Mouse (Mus musculus) testis, adult 2 months (tissue): ENCODE results near the gene Tspan2. TPM values are rescaled to one million over a fixed set of nuclear protein-coding genes. Genes with fewer than 3 reads are reported as not detected.

Source experiments
- H3K27ac ChIP-seq: fragments of 200-500 bp; 2 replicates; pipeline ENCODE4 v1.5.1; 2012; ENCODE audit warnings: low read depth, low read length; ENCODE audit not compliant: control insufficient read depth, insufficient read depth
- H3K27me3 ChIP-seq: fragments of 200-500 bp; 2 replicates; pipeline ENCODE4 v1.6.1; 2012; ENCODE audit warnings: mild to moderate bottlenecking, low read length, moderate library complexity; ENCODE audit not compliant: control insufficient read depth, insufficient read depth
- H3K36me3 ChIP-seq: fragments of 200-500 bp; 2 replicates; pipeline ENCODE4 v1.6.1; 2012; ENCODE audit warnings: mild to moderate bottlenecking, low read length; ENCODE audit not compliant: control insufficient read depth, insufficient read depth
- H3K4me1 ChIP-seq: fragments of 200-500 bp; 2 replicates; pipeline ENCODE4 v1.6.1; 2012; ENCODE audit warnings: low read length; ENCODE audit not compliant: control insufficient read depth, insufficient read depth
- H3K4me3 ChIP-seq: fragments of 200-500 bp; 2 replicates; pipeline ENCODE4 v1.5.1; 2012; ENCODE audit warnings: low read depth, mild to moderate bottlenecking, low read length, moderate library complexity, mixed read lengths; ENCODE audit not compliant: control insufficient read depth
- CTCF ChIP-seq: fragments of 200-500 bp; IDR thresholded peaks from 2 replicates; pipeline ENCODE4 v1.5.1; 2012; ENCODE audit warnings: low read depth, mild to moderate bottlenecking, inconsistent platforms, low read length, moderate library complexity; ENCODE audit not compliant: control insufficient read depth, insufficient read depth, insufficient replicate concordance
- POLR2A ChIP-seq: fragments of 200-500 bp; IDR thresholded peaks from 2 replicates; pipeline ENCODE4 v1.6.1; 2012; ENCODE audit warnings: low read depth, mild to moderate bottlenecking, inconsistent platforms, low read length, moderate library complexity; ENCODE audit not compliant: control insufficient read depth
- polyA plus RNA-seq: library from polyadenylated mRNA; depleted of rRNA; stranded (reverse); fragments of >200 nt; gene quantifications from 2 replicates; pipeline ENCODE4 v1.2.3, GENCODE M21; 2012

Gene Tspan2
- polyA plus RNA-seq, 1 experiment: 0.98 TPM

DNA sequence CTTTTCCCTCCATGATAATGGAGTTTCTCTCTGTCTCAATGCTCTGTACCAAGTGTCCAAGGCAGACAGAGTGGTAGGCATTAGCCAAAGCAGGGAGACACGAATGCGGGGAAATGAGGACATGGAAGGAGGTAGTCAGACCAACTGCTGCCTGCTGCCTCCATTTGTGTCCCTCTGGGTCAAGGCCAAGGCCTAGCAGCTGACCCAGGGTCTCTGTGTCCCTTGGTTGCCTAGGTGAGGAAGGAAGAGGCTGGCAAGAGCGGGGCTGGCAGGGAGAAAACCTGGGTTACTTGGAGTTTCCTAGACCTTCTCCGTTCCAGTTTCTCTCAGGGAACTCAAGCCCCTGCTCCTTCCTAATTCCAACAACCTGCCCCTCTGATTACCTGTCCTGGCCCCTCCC, 17.7 kb downstream of the Tspan2 start:
- no peak overlapping the region for H3K27ac ChIP-seq

DNA sequence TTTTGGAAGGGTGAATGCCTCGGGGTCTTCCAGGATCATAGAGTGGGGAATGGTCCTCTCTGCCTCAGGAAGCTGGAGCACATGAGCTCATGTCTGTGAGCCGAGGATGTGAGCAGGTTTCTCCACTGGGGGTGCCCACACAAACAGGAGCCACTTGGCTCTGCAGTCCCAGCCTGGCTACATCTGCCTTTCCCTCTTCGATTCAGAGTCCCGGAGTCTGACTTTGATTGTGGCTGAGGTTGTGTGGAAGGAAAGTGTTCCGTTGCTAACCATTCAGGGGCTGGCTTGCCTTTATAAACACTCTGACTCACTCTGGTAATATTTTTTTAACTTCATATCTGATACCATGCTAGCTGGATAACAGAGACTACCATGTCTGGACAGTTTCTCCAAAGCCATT, 18.1 kb downstream of the Tspan2 start:
- TF ChIP-seq POLR2A (no peak), CTCF (no peak)

More for the DNA sequence above, 17.7 kb downstream of the Tspan2 start:
- TF ChIP-seq CTCF: no peak
- TF ChIP-seq POLR2A: no peak
- H3K4me1 ChIP-seq: no peaks in the 10 kb centered on the region
- H3K36me3 ChIP-seq: no peaks in the 10 kb centered on the region
- no peaks in the 10 kb centered on the region for H3K27me3 ChIP-seq
- no peak overlapping the region for H3K4me3 ChIP-seq

DNA sequence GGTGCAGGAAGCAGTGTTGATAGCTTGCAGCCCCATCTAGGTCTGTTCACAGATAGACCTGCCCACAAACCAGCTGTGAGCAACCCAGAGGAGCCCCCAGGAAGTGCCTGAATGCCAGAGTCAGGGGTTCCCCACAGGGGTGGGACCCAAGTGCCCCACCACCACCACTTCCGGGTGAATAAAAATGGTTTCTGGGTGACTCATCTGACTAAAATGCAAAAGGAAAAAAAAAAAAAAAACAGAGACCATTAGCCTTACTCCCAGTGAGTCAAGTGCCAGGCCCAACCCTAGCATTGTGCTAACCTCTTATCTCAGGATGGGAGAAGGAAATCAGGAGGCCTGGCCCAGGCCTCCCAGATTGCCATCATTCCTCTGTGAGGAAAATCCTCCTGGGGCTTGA, 21.5 kb downstream of the Tspan2 start:
- TF ChIP-seq CTCF (no peak), POLR2A (no peak)
- Histone ChIP-seq H3K4me3 (no peak overlapping the region), H3K4me1 (no peaks in the 10 kb centered on the region), H3K27ac (no peak overlapping the region), H3K36me3 (no peaks in the 10 kb centered on the region), H3K27me3 (no peaks in the 10 kb centered on the region)

More for the DNA sequence above, 18.1 kb downstream of the Tspan2 start:
- Histone ChIP-seq H3K36me3 (no peaks in the 10 kb centered on the region), H3K27me3 (no peaks in the 10 kb centered on the region), H3K27ac (no peak overlapping the region), H3K4me1 (no peaks in the 10 kb centered on the region), H3K4me3 (no peak overlapping the region)

DNA sequence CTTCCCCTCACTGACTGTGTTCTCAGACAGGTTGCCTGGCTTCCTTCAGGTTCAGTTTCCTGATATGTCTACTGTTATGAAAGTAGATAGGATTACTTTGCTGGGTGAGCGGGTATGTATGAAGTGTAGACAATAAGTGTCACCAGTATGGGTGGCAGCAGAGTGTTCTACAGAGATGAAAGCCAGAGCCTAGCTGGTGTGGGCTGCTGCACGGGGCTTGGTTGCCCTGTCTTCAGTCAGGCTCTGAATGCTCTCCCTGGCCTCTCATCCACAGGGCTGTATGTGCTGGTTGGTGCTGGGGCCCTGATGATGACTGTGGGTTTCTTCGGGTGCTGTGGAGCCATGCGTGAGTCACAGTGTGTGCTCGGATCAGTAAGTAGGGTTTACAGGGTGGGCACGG, 22.7 kb downstream of the Tspan2 start:
- Histone ChIP-seq H3K27ac (no peak overlapping the region), H3K4me1 (no peaks in the 10 kb centered on the region)
- no peak for TF ChIP-seq CTCF
- TF ChIP-seq POLR2A: no peak

DNA sequence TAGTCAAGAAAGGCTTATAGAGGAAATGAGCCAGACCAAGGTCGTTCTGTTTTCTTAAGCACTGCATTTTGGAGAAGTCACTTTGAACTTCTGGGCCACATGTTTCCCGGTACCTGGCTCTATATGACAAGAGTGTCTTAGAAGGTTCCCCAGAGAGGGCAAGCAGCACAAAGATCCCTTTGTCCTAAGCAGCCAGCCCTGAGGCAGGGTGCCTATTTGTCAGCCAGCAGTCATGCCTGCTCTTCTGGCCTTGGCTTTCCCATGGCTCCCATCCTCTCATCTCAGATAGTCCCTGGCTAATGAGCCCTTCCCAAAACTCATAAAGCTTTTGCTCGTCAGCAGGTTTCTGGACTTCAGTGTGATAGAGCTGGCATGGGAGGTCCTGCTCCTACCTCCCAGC, 25.9 kb downstream of the Tspan2 start:
- Histone ChIP-seq H3K4me3 (no peak overlapping the region), H3K27ac (no peak overlapping the region), H3K36me3 (no peaks in the 10 kb centered on the region), H3K27me3 (no peaks in the 10 kb centered on the region), H3K4me1 (no peaks in the 10 kb centered on the region)
- TF ChIP-seq CTCF: no peak
- TF ChIP-seq POLR2A: no peak

More for the DNA sequence above, 22.7 kb downstream of the Tspan2 start:
- Histone ChIP-seq H3K36me3 (no peaks in the 10 kb centered on the region), H3K4me3 (no peak overlapping the region), H3K27me3 (no peaks in the 10 kb centered on the region)

DNA sequence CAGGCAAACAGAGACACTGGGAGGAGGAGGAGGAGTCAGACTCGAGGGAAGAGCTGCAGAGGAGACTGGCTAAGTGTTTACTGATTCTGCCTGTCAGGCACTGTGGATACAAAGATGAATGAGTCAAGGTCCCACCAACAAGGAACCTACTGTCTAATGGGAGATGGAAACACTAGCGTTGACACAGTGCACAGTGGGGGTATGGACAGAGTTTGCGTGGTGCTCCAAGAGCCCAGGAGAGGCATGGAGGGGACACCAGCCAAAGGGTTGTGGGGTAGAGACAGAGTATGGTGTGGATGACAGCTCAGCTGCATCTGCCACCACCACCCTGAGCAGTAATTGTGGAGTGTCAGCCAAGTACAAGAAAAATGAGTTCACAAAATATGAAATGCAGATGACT, 28.1 kb downstream of the Tspan2 start:
- Histone ChIP-seq H3K36me3 (no peaks in the 10 kb centered on the region), H3K27me3 (no peaks in the 10 kb centered on the region), H3K4me3 (no peak overlapping the region), H3K4me1 (no peaks in the 10 kb centered on the region), H3K27ac (no peak overlapping the region)
- no peak for TF ChIP-seq POLR2A
- no peak for TF ChIP-seq CTCF

DNA sequence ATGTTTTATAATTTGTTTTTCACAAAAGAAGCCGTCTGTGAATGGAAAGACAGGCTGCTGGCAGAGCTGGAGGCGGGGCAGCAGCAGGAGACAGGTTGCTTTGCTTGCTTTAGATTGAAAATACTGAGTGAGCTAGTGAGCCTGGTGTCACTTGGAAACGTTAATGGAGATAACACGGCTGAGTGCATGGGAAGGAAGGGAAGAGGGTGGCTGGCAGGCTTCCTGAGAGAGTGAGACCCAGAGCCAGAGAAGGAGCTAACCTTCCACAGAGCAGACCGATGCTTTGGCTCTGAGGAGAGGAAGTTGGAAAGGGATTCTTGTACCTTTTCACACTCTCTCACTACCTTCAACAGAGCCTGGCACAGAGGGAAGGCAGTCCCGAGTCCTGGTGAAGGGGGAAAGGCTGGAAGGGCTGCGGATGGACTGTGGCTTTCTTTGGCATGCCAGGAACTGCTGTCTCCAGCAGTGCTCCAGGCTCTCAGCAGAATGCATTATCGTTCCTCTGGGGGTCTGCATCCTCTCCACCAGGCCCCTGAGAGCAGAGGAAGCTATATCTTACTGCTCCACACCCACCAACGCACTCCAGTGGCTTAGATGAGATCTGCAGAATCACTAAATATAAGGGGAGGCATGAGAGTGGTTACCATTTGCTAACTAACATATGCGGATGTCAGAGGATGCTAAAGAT, 29.5 kb downstream of the Tspan2 start:
- no peaks in the 10 kb centered on the region for H3K36me3 ChIP-seq
- TF ChIP-seq POLR2A (no peak), CTCF (no peak)
- no peaks in the 10 kb centered on the region for H3K27me3 ChIP-seq
- H3K4me3 ChIP-seq: no peak overlapping the region
- H3K4me1 ChIP-seq: no peaks in the 10 kb centered on the region
- no peak overlapping the region for H3K27ac ChIP-seq

DNA sequence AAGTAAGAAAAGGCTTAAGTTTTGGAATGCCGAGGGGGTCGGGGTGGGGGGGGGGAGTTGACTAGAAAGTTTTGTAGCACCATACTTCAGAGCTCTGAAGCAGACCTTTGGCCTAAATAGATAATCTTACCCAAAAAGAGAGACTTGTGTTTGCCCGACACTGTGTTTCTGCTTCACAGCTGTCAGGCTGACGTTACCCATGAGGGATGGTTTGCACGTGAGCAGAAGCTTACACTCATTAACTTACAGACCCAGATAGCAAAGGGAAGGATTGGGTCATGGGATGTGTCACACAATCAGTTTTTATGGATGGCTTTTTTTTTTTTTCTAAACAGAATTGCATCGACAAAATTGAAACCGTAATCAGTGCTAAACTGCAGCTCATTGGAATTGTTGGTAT, 30.5 kb downstream of the Tspan2 start:
- H3K36me3 ChIP-seq: no peaks in the 10 kb centered on the region
- H3K4me1 ChIP-seq: no peaks in the 10 kb centered on the region
- H3K27me3 ChIP-seq: no peaks in the 10 kb centered on the region
- H3K4me3 ChIP-seq: no peak overlapping the region
- no peak for TF ChIP-seq POLR2A
- TF ChIP-seq CTCF: no peak
- no peak overlapping the region for H3K27ac ChIP-seq
